Mouse (Mus musculus) lung, embryonic 14.5 days (tissue): ENCODE measurements around the gene Smg6. TPM values are rescaled to one million over a fixed set of nuclear protein-coding genes. Genes with fewer than 3 reads are reported as not detected.
A peak's percentile ranks its signal among the peaks of the same experiment; 100 is the strongest.

Experiments used
- ATAC-seq: fragments of 200-750 bp; cut with Nextera tagmentation; 2 replicates; pipeline ENCODE4 v1.8.0; 2017; ENCODE audit warnings: mild to moderate bottlenecking, moderate TSS enrichment, moderate library complexity; ENCODE audit not compliant: insufficient read depth
- DNase-seq: peaks from one replicate; pipeline ENCODE4 v3.0.0-alpha.2; 2015
- H3K27ac ChIP-seq: fragments of 300-500 bp; sonication (generic); 2 replicates; pipeline ENCODE4 v1.5.1; 2014; ENCODE audit warnings: low read depth, mild to moderate bottlenecking, moderate library complexity
- H3K27me3 ChIP-seq: fragments of 300-500 bp; sonication (generic); 2 replicates; pipeline ENCODE4 v1.6.1; 2014; ENCODE audit warnings: low read length, control low read depth; ENCODE audit not compliant: insufficient read depth
- H3K36me3 ChIP-seq: fragments of 300-500 bp; sonication (generic); 2 replicates; pipeline ENCODE4 v1.6.1; 2014; ENCODE audit warnings: control low read depth; ENCODE audit not compliant: insufficient read depth
- H3K4me1 ChIP-seq: fragments of 300-500 bp; sonication (generic); 2 replicates; pipeline ENCODE4 v1.6.1; 2014; ENCODE audit warnings: antibody characterized with exemption, control low read depth; ENCODE audit not compliant: insufficient read depth
- H3K4me2 ChIP-seq: fragments of 300-500 bp; sonication (generic); 2 replicates; pipeline ENCODE4 v1.6.1; 2014; ENCODE audit warnings: mild to moderate bottlenecking
- H3K4me3 ChIP-seq: fragments of 300-500 bp; sonication (generic); 2 replicates; pipeline ENCODE4 v1.5.1; 2014; ENCODE audit warnings: low read depth, low read length
- H3K9ac ChIP-seq: fragments of 300-500 bp; sonication (generic); 2 replicates; pipeline ENCODE4 v1.6.1; 2014
- H3K9me3 ChIP-seq: fragments of 300-500 bp; sonication (generic); 2 replicates; pipeline ENCODE4 v1.6.1; 2016; ENCODE audit warnings: low read depth, low read length, control low read depth
- CTCF ChIP-seq: IDR thresholded peaks from 2 replicates; pipeline ENCODE4 v1.5.1; 2016; ENCODE audit warnings: antibody characterized with exemption, low read depth
- WGBS: fragments of 180-500 bp; shearing (Covaris S2); extraction: QIAGEN DNeasy Blood & Tissue Kit; methylation state at CpG from one replicate; pipeline ENCODE4 v1.1.7; 2014; 5-methylcytosine and 5-hydroxymethylcytosine counted together
- polyA plus RNA-seq: library from polyadenylated mRNA; unstranded; fragments of >200 nt; fragmentation: Nextera tagmentation; extraction: Ambion mirVana; gene quantifications from 2 replicates; pipeline ENCODE4 v1.2.1, GENCODE M21; 2014

Smg6 gene
- polyA plus RNA-seq, 1 experiment from 2014 or later: 16.4 TPM

GRCm38 (mm10) chr11:75178011-75178410, 252.4 kb downstream of the Smg6 start:
- 44% methylated on average over 12 of the region's 12 CpGs for WGBS
- Histone ChIP-seq H3K4me3 (peak overlapping the region; percentile 77), H3K27me3 (peaks cover 2% of the 10 kb centered on the region), H3K9me3 (no peaks in the 10 kb centered on the region), H3K9ac (peak overlapping the region; percentile 70), H3K4me1 (peaks cover 5% of the 10 kb centered on the region; the same call in 1 of the 2 replicates), H3K36me3 (peaks cover 40% of the 10 kb centered on the region), H3K27ac (peak overlapping the region; percentile 80), H3K4me2 (peak overlapping the region; percentile 96)
- TF ChIP-seq CTCF: no peak
- no peak for DNase-seq
- ATAC-seq: no peak

GRCm38 (mm10) chr11:75178672-75179208, 253.1 kb downstream of the Smg6 start, which contains the start of gene Ovca2:
TSS of gene Ovca2 (minus strand) at chr11:75178835.
- no peaks in the 10 kb centered on the region for H3K9me3 ChIP-seq
- peaks cover 5% of the 10 kb centered on the region; the same call in 1 of the 2 replicates for H3K4me1 ChIP-seq
- DNase-seq (peak; percentile 96), ATAC-seq (peak; percentile 98)
- H3K27ac ChIP-seq: peak within 1 kb of the TSS; percentile 80
- 0% methylated on average over 33 of the region's 33 CpGs for WGBS
- no peaks in the 10 kb centered on the region for H3K27me3 ChIP-seq
- H3K4me2 ChIP-seq: peak within 1 kb of the TSS; percentile 96
- H3K36me3 ChIP-seq: peaks cover 46% of the 10 kb centered on the region
- TF ChIP-seq CTCF: peak; percentile 98
- peak within 1 kb of the TSS; percentile 70 for H3K9ac ChIP-seq
- H3K4me3 ChIP-seq: peak within 1 kb of the TSS; percentile 77

DNA sequence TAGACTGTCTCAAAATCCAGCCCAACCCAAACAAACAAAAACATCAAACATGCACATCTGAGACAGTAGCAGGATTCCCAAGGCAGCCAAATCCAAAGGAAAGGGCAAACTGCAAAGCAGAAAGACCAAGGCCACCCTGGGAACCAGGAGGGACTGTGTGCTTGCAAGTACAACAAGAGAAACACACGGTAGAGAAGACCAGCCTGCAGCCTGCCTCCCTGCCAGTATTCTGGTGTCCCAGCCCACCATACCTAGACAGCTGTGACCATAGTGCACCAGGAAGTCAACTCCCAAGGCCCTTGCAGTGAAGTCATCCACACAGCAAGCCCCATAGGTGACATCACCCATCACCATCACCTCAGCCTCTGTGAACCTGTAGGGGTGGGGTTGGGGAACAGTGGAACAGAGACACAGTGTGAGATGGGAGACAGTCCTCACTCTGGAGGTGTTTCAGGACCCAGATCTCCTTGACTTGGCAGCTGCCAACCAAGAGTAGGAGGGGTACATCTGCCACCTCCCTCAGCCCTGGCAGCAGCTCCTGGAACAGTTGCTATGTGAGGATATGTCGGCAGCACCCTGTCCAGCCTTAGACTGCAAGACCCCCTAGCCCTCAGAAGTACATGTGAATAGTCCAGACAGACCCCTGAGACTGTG, 258.4 kb downstream of the Smg6 start:
- 74% methylated on average over 2 of the region's 2 CpGs for WGBS
- ATAC-seq: no peak
- TF ChIP-seq CTCF: no peak

GRCm38 (mm10) chr11:75184573-75184972, 258.9 kb downstream of the Smg6 start:
- peaks cover 36% of the 10 kb centered on the region for H3K36me3 ChIP-seq
- H3K9me3 ChIP-seq: no peaks in the 10 kb centered on the region
- 89% methylated on average over 5 of the region's 5 CpGs for WGBS
- no peak overlapping the region for H3K9ac ChIP-seq
- no peaks in the 10 kb centered on the region for H3K27me3 ChIP-seq
- TF ChIP-seq CTCF: no peak
- no peak overlapping the region for H3K27ac ChIP-seq
- H3K4me1 ChIP-seq: 0 out of 2 replicates have a peak, but pooled peaks cover 4% of the 10 kb centered on the region
- H3K4me3 ChIP-seq: no peak overlapping the region
- ATAC-seq: no peak
- no peak overlapping the region for H3K4me2 ChIP-seq
- no peak for DNase-seq

More for the DNA sequence above, 258.4 kb downstream of the Smg6 start:
- no peak for DNase-seq
- no peaks in the 10 kb centered on the region for H3K9me3 ChIP-seq
- no peak overlapping the region for H3K4me2 ChIP-seq
- no peaks in the 10 kb centered on the region for H3K27me3 ChIP-seq
- no peak overlapping the region for H3K4me3 ChIP-seq
- no peaks in the 10 kb centered on the region for H3K4me1 ChIP-seq
- no peak overlapping the region for H3K9ac ChIP-seq
- H3K36me3 ChIP-seq: peaks cover 36% of the 10 kb centered on the region
- no peak overlapping the region for H3K27ac ChIP-seq

DNA sequence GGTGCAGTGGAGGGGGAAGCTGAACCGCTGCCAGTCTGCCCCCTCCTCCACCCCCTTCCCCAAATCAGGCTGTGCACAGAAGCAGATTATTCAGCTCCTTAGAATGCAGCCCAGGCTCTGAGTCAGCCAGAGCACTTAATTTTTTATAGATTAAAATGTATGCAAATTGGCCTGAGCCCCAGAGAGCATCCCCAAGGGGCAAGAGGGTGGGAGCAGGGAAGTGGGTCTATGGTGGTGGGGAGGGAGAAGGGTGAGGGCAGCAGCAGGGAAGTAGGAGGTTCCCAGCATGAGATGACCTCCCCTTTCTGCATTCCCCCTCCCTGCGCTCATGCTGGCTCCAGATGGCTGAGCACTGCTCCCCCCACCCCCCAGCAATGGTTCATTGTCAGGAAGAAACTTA, 259.4 kb downstream of the Smg6 start:
- Histone ChIP-seq H3K27me3 (no peaks in the 10 kb centered on the region), H3K9ac (no peak overlapping the region), H3K4me3 (no peak overlapping the region), H3K27ac (no peak overlapping the region), H3K36me3 (peaks cover 36% of the 10 kb centered on the region), H3K4me2 (no peak overlapping the region), H3K9me3 (no peaks in the 10 kb centered on the region), H3K4me1 (0 out of 2 replicates have a peak, but pooled peaks cover 6% of the 10 kb centered on the region)
- WGBS: 82% methylated on average over 2 of the region's 2 CpGs
- DNase-seq (no peak), ATAC-seq (no peak)
- TF ChIP-seq CTCF: no peak

DNA sequence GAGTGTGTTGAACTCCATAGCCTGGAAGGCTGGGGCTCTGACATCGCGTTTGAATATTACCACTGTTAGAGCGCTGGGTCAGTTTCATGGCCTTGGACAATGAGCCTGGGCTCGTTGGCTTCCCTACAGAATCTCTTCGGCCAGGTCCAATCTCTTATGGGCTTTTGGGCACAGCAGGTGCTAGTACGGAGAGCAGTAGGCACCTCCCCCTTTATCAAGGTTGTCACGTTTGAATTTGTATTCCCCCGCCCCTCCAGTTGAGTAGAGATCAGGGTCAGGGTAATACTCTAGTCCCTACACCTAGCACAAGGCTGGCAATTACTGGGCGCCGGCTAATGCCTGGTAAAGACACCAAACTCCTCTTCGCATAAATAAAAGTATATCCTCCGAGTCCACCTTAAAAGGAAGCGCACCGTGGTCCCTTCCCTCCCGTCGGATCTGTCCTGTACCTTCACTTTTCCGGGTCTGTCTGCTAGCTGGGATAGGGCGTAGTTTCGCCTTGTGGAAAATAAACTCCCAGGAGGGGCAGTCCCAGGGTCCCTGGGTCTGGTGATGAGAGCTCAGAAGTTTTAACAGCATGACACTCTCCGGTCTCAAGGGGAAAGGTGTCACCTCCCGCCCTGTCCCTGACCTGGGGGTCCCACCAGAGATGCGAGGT, 264.2 kb downstream of the Smg6 start:
- Histone ChIP-seq H3K27ac (no peak overlapping the region), H3K4me3 (peak overlapping the region; percentile 79), H3K9me3 (no peaks in the 10 kb centered on the region), H3K9ac (peak overlapping the region; percentile 63), H3K36me3 (0 out of 2 replicates have a peak, but pooled peaks cover 3% of the 10 kb centered on the region), H3K4me2 (peak overlapping the region; percentile 80), H3K4me1 (peaks cover 9% of the 10 kb centered on the region), H3K27me3 (peaks cover 20% of the 10 kb centered on the region)
- ATAC-seq (no peak; the same call in 1 of the 2 replicates), DNase-seq (no peak)
- no peak for TF ChIP-seq CTCF
- under 1% methylated on average over 22 of the region's 22 CpGs for WGBS

GRCm38 (mm10) chr11:75190371-75190724, 264.7 kb downstream of the Smg6 start:
- H3K27ac ChIP-seq: no peak overlapping the region
- WGBS: under 1% methylated on average over 24 of the region's 24 CpGs

More at GRCm38 (mm10) chr11:75190371-75190724, 264.7 kb downstream of the Smg6 start:
- TF ChIP-seq CTCF: peak; percentile 47
- H3K4me3 ChIP-seq: peak overlapping the region; percentile 79
- peaks cover 25% of the 10 kb centered on the region for H3K27me3 ChIP-seq
- ATAC-seq (peak; percentile 79), DNase-seq (peak; percentile 95)
- H3K9ac ChIP-seq: peak overlapping the region; percentile 63
- H3K4me2 ChIP-seq: peak overlapping the region; percentile 80
- H3K9me3 ChIP-seq: no peaks in the 10 kb centered on the region
- 0 out of 2 replicates have a peak, but pooled peaks cover 3% of the 10 kb centered on the region for H3K36me3 ChIP-seq
- peaks cover 9% of the 10 kb centered on the region for H3K4me1 ChIP-seq
